In genomic region chr3:55111935-55112709, GRCm38 (mm10) we compare ENCODE assay signal across 8 mouse cellular contexts. TPM values are rescaled to one million over a fixed set of nuclear protein-coding genes. Genes with fewer than 3 reads are reported as not detected.
DNase-seq lines count a peak whose midpoint lies in the region; ATAC-seq and TF ChIP-seq lines count a peak whose summit lies in the region.

TSS of gene Spg20 (plus strand) at chr3:55112108.

- peak; percentile 88 for TF ChIP-seq POLR2A in cortical plate, adult 2 months (IDR thresholded peaks at IDR 0.05; ENCODE audit: extremely low read depth, insufficient read depth, low read length)

- peak; percentile 90 for ATAC-seq in activated CD4-positive, CD25-positive, alpha-beta regulatory T cell, adult 4 months
- ATAC-seq in megakaryocyte progenitor cell, adult 5-6 weeks (replicated peaks; ENCODE audit: poor library complexity): peak; percentile 94

- H3K4me3 ChIP-seq in cortical plate, adult 2 months (ENCODE audit: insufficient read depth, low read length): peak within 1 kb of the TSS; percentile 65

- peak within 1 kb of the TSS; percentile 71; the same call in 1 of the 2 replicates for H3K27ac ChIP-seq in cortical plate, adult 2 months (ENCODE audit: insufficient read depth, low read length)

- DNase-seq in gastrocnemius, postnatal 10 days: peak; percentile 99
- DNase-seq in induced T-regulatory cell, adult 2 months (ENCODE audit: low read depth): peak; percentile 93
- DNase-seq in left cerebral cortex, adult 9 months (ENCODE audit: low spot score in 2 of 2): peak; percentile 72 to 96
- DNase-seq in right cerebral cortex, postnatal 14 days: peak; percentile 94
- DNase-seq in urinary bladder, postnatal 36 days (ENCODE audit: low spot score in 2 of 2): peak; percentile 93 to 94

- peak; percentile 74 for TF ChIP-seq CTCF in cortical plate, adult 2 months (IDR thresholded peaks at IDR 0.05; ENCODE audit: extremely low read depth, insufficient read depth, low read length)

- peaks cover 3% of the 10 kb centered on the region for H3K4me1 ChIP-seq in cortical plate, adult 2 months (ENCODE audit: control insufficient read depth, insufficient read depth, low read length)

RNA-seq across cellular contexts. Expression of gene Spg20, which starts in this region (rescaled TPM):
- 10 to 100 TPM; 15.8 to 18.6 TPM for polyA plus RNA-seq in activated CD4-positive, CD25-positive, alpha-beta regulatory T cell, adult 4 months (2017; shearing (Covaris generic))
- polyA plus RNA-seq in cortical plate, adult 2 months (2012; rRNA removed): 19.5 and 20.2 TPM in 2 replicates
- 10 to 100 TPM; 48.4 to 52.6 TPM for total RNA-seq in gastrocnemius, postnatal 10 days (2021)
- total RNA-seq in megakaryocyte progenitor cell, adult 5-6 weeks (2015): 10.2 and 17.1 TPM in 2 replicates
- total RNA-seq in megakaryocyte progenitor cell, adult 5-6 weeks (2017): 21.5 and 24.0 TPM in 2 replicates

Comparison
In these comparisons a context has a peak if more than half of its experiments do, and no peak if none do; other contexts are left out.
1. Peak in every context shown above with its lines: DNase-seq, ATAC-seq, H3K4me3 ChIP-seq and H3K27ac ChIP-seq.